Mouse (Mus musculus) midbrain, embryonic 15.5 days (tissue): Measurements from ENCODE around the gene Fblim1. TPM values are rescaled to one million over a fixed set of nuclear protein-coding genes. Genes with fewer than 3 reads are reported as not detected.
"Not testable (repeated sequence)": the region's sequence is repeated elsewhere in the genome, so short reads cannot be mapped to it uniquely, and the experiment has no call there.

ENCODE experiments used
- ATAC-seq: fragments of 200-750 bp; cut with Nextera tagmentation; replicated peaks from 2 replicates; pipeline ENCODE4 v1.8.0; 2017; ENCODE audit warnings: moderate TSS enrichment
- H3K27ac ChIP-seq: fragments of 300-500 bp; sonication (generic); 2 replicates; pipeline ENCODE4 v1.5.1; 2015; ENCODE audit warnings: mild to moderate bottlenecking, inconsistent platforms
- H3K27me3 ChIP-seq: fragments of 300-500 bp; sonication (generic); replicated peaks from 2 replicates; pipeline ENCODE4 v1.6.1; 2015; ENCODE audit warnings: inconsistent platforms
- H3K36me3 ChIP-seq: fragments of 300-500 bp; sonication (generic); replicated peaks from 2 replicates; pipeline ENCODE4 v1.6.1; 2015; ENCODE audit warnings: inconsistent platforms
- H3K4me1 ChIP-seq: fragments of 300-500 bp; sonication (generic); 2 replicates; pipeline ENCODE4 v1.6.1; 2015; ENCODE audit warnings: inconsistent platforms
- H3K4me2 ChIP-seq: fragments of 300-500 bp; sonication (generic); 2 replicates; pipeline ENCODE4 v1.6.1; 2015; ENCODE audit warnings: inconsistent platforms, mild to moderate bottlenecking, moderate library complexity
- H3K4me3 ChIP-seq: fragments of 300-500 bp; sonication (generic); 2 replicates; pipeline ENCODE4 v1.5.1; 2015; ENCODE audit warnings: mild to moderate bottlenecking, inconsistent platforms
- H3K9ac ChIP-seq: fragments of 300-500 bp; sonication (generic); 2 replicates; pipeline ENCODE4 v1.6.1; 2015; ENCODE audit warnings: mild to moderate bottlenecking, inconsistent platforms
- H3K9me3 ChIP-seq: fragments of 300-500 bp; sonication (generic); 2 replicates; pipeline ENCODE4 v1.6.1; 2016; ENCODE audit warnings: inconsistent platforms
- WGBS: fragments of 180-500 bp; shearing (Covaris S2); methylation state at CpG from one replicate; pipeline ENCODE4 v1.1.7; 2015; ENCODE audit warnings: mixed read lengths; 5-methylcytosine and 5-hydroxymethylcytosine counted together
- polyA plus RNA-seq: library from polyadenylated mRNA; unstranded; fragments of >200 nt; fragmentation: Nextera tagmentation; extraction: Ambion mirVana; gene quantifications from 2 replicates; pipeline ENCODE4 v1.2.1, GENCODE M21; 2015

The Fblim1 gene
- polyA plus RNA-seq, 1 experiment from 2014 or later: 41.0 TPM

- not testable (repeated sequence) for H3K9ac ChIP-seq, H3K36me3 ChIP-seq, H3K4me2 ChIP-seq, H3K27me3 ChIP-seq, H3K4me3 ChIP-seq, ATAC-seq, H3K9me3 ChIP-seq
- H3K27ac ChIP-seq: peak overlapping the region; percentile 23; the same call in 1 of the 2 replicates
- 77% methylated on average over 6 of the region's 6 CpGs for WGBS
- peaks cover 18% of the 10 kb centered on the region for H3K4me1 ChIP-seq
Measured at GRCm38 (mm10) chr4:141556163-141556562, 49.7 kb downstream of the Fblim1 start.

GRCm38 (mm10) chr4:141554255-141554865 lies 51.5 kb downstream of the Fblim1 start:
- not testable (repeated sequence) for H3K4me2 ChIP-seq, ATAC-seq, H3K27ac ChIP-seq, H3K9ac ChIP-seq, H3K27me3 ChIP-seq, H3K36me3 ChIP-seq, H3K4me3 ChIP-seq, H3K9me3 ChIP-seq
- WGBS: 92% methylated on average over 8 of the region's 9 CpGs
- H3K4me1 ChIP-seq: peaks cover 13% of the 10 kb centered on the region

GRCm38 (mm10) chr4:141552484-141552883 lies 53.4 kb downstream of the Fblim1 start:
- no peak overlapping the region for H3K27ac ChIP-seq
- H3K9me3 ChIP-seq: no peaks in the 10 kb centered on the region
- H3K9ac ChIP-seq: no peak overlapping the region
- no peak for ATAC-seq
- H3K4me3 ChIP-seq: no peak overlapping the region
- no peak overlapping the region for H3K4me2 ChIP-seq
- no peaks in the 10 kb centered on the region for H3K36me3 ChIP-seq
- 55% methylated on average over 2 of the region's 2 CpGs for WGBS
- no peaks in the 10 kb centered on the region for H3K27me3 ChIP-seq
- H3K4me1 ChIP-seq: peaks cover 16% of the 10 kb centered on the region

- 17% methylated on average over 9 of the region's 9 CpGs for WGBS
- Histone ChIP-seq H3K9me3 (no peaks in the 10 kb centered on the region), H3K27me3 (no peaks in the 10 kb centered on the region), H3K36me3 (no peaks in the 10 kb centered on the region), H3K9ac (peak overlapping the region; percentile 92), H3K4me2 (peak overlapping the region; percentile 99), H3K27ac (peak overlapping the region; percentile 100), H3K4me1 (peaks cover 28% of the 10 kb centered on the region), H3K4me3 (peak overlapping the region; percentile 70)
- ATAC-seq: no peak
Measured at GRCm38 (mm10) chr4:141547299-141547698, 58.6 kb downstream of the Fblim1 start.

- WGBS: under 1% methylated on average over 87 of the region's 98 CpGs
- ATAC-seq: peak; percentile 88
Measured at GRCm38 (mm10) chr4:141546334-141547200, 59.3 kb downstream of the Fblim1 start.

GRCm38 (mm10) chr4:141545743-141546333 lies 60.1 kb downstream of the Fblim1 start:
- Histone ChIP-seq H3K27ac (peak overlapping the region; percentile 100), H3K4me1 (peaks cover 35% of the 10 kb centered on the region), H3K27me3 (no peaks in the 10 kb centered on the region), H3K4me3 (peak overlapping the region; percentile 70), H3K9ac (peak overlapping the region; percentile 92), H3K4me2 (peak overlapping the region; percentile 99), H3K36me3 (no peaks in the 10 kb centered on the region), H3K9me3 (no peaks in the 10 kb centered on the region)
- peak; percentile 78 for ATAC-seq
- under 1% methylated on average over 42 of the region's 56 CpGs for whole genome bisulfite sequencing

More at GRCm38 (mm10) chr4:141546334-141547200, 59.3 kb downstream of the Fblim1 start:
- Histone ChIP-seq H3K9ac (peak overlapping the region; percentile 92), H3K27ac (peak overlapping the region; percentile 100), H3K4me3 (peak overlapping the region; percentile 70), H3K4me1 (peaks cover 32% of the 10 kb centered on the region), H3K27me3 (no peaks in the 10 kb centered on the region), H3K36me3 (no peaks in the 10 kb centered on the region), H3K4me2 (peak overlapping the region; percentile 99), H3K9me3 (no peaks in the 10 kb centered on the region)

- peak overlapping the region; percentile 70 for H3K4me3 ChIP-seq
Measured at GRCm38 (mm10) chr4:141545071-141545742, 60.7 kb downstream of the Fblim1 start.

GRCm38 (mm10) chr4:141544536-141544935 lies 61.4 kb downstream of the Fblim1 start:
- no peak for ATAC-seq
- Histone ChIP-seq H3K36me3 (no peaks in the 10 kb centered on the region), H3K4me1 (peaks cover 35% of the 10 kb centered on the region), H3K9me3 (no peaks in the 10 kb centered on the region), H3K9ac (no peak overlapping the region), H3K27ac (peak overlapping the region; percentile 100), H3K4me3 (peak overlapping the region; percentile 70), H3K4me2 (peak overlapping the region; percentile 99), H3K27me3 (no peaks in the 10 kb centered on the region)
- 38% methylated on average over 2 of the region's 2 CpGs for WGBS

More at GRCm38 (mm10) chr4:141545071-141545742, 60.7 kb downstream of the Fblim1 start:
- under 1% methylated on average over 45 of the region's 45 CpGs for WGBS
- Histone ChIP-seq H3K27me3 (no peaks in the 10 kb centered on the region), H3K4me2 (peak overlapping the region; percentile 99), H3K4me1 (peaks cover 35% of the 10 kb centered on the region), H3K27ac (peak overlapping the region; percentile 100), H3K36me3 (no peaks in the 10 kb centered on the region), H3K9me3 (no peaks in the 10 kb centered on the region), H3K9ac (peak overlapping the region; percentile 82)
- ATAC-seq: peak; percentile 55

GRCm38 (mm10) chr4:141543593-141543992 lies 62.3 kb downstream of the Fblim1 start:
- Histone ChIP-seq H3K9me3 (no peaks in the 10 kb centered on the region), H3K27ac (no peak overlapping the region), H3K4me3 (no peak overlapping the region), H3K27me3 (no peaks in the 10 kb centered on the region), H3K4me2 (no peak overlapping the region), H3K4me1 (peaks cover 37% of the 10 kb centered on the region), H3K36me3 (no peaks in the 10 kb centered on the region), H3K9ac (no peak overlapping the region)
- whole genome bisulfite sequencing: 79% methylated on average over 3 of the region's 3 CpGs
- ATAC-seq: no peak

GRCm38 (mm10) chr4:141541851-141542250 lies 64.0 kb downstream of the Fblim1 start:
- Histone ChIP-seq H3K4me3 (no peak overlapping the region), H3K27me3 (no peaks in the 10 kb centered on the region), H3K4me2 (peak overlapping the region; percentile 1; the same call in 1 of the 2 replicates), H3K36me3 (no peaks in the 10 kb centered on the region), H3K4me1 (peaks cover 23% of the 10 kb centered on the region), H3K9ac (no peak overlapping the region), H3K9me3 (no peaks in the 10 kb centered on the region), H3K27ac (peak overlapping the region; percentile 60)
- WGBS: 11% methylated on average over 7 of the region's 7 CpGs
- ATAC-seq: no peak

- no peaks in the 10 kb centered on the region for H3K36me3 ChIP-seq
- H3K4me3 ChIP-seq: no peak overlapping the region
- WGBS: 70% methylated on average over 3 of the region's 3 CpGs
- H3K4me2 ChIP-seq: no peak overlapping the region
- H3K27ac ChIP-seq: no peak overlapping the region
- H3K9ac ChIP-seq: no peak overlapping the region
- peaks cover 23% of the 10 kb centered on the region for H3K4me1 ChIP-seq
- no peaks in the 10 kb centered on the region for H3K9me3 ChIP-seq
- ATAC-seq: no peak
- no peaks in the 10 kb centered on the region for H3K27me3 ChIP-seq
Measured at GRCm38 (mm10) chr4:141540844-141541243, 65.1 kb downstream of the Fblim1 start.
